Mouse (Mus musculus) CH12.LX (cell line): ENCODE results near the gene Ube4b. TPM values are rescaled to one million over a fixed set of nuclear protein-coding genes. Genes with fewer than 3 reads are reported as not detected.
A peak's percentile ranks its signal among the peaks of the same experiment; 100 is the strongest.

ENCODE experiments used
- DNase-seq: peaks from one replicate; pipeline ENCODE4 v3.0.0-alpha.2; 2013; ENCODE audit errors: extremely low read depth
- H3K27ac ChIP-seq: 2 replicates; pipeline ENCODE4 v1.5.1; 2012; ENCODE audit warnings: low read depth, mild to moderate bottlenecking, control low read depth, moderate library complexity; ENCODE audit not compliant: insufficient read depth
- H3K27me3 ChIP-seq: replicated peaks from 2 replicates; pipeline ENCODE3; 2012; ENCODE audit warnings: inconsistent platforms
- H3K36me3 ChIP-seq, 2 experiments: replicated peaks in 1 of 2; 2 replicates each; pipeline versions ENCODE3 to v1.6.1; 2012; ENCODE audit warnings: inconsistent platforms in 1 of 2, low read length in 1 of 2, mild to moderate bottlenecking in 1 of 2, mixed read lengths in 1 of 2, moderate library complexity in 1 of 2; ENCODE audit not compliant: control insufficient read depth in 1 of 2, insufficient read depth in 1 of 2
- H3K4me1 ChIP-seq, 2 experiments: 2 replicates each; pipeline ENCODE4 v1.6.1; 2012; ENCODE audit warnings: inconsistent platforms in 1 of 2, moderate library complexity in 1 of 2; ENCODE audit not compliant: insufficient read depth in 2 of 2, control insufficient read depth in 1 of 2
- H3K4me2 ChIP-seq: 2 replicates; pipeline ENCODE4 v1.6.1; 2012; ENCODE audit warnings: low read depth, mild to moderate bottlenecking, control low read depth; ENCODE audit not compliant: poor library complexity, insufficient read depth, severe bottlenecking
- H3K4me3 ChIP-seq, 3 experiments: fragments of 150-350 bp in 1 of 3; sonication (generic) in 1 of 3; replicated peaks in 1 of 3; 2 replicates each; pipeline versions ENCODE3 to v1.5.1; 2011 to 2012; ENCODE audit warnings: low read depth in 2 of 3, low read length in 2 of 3, mild to moderate bottlenecking in 2 of 3, moderate library complexity in 2 of 3, control low read depth in 1 of 3, improper control_type of control experiment in 1 of 3, inconsistent platforms in 1 of 3, mixed read lengths in 1 of 3; ENCODE audit not compliant: poor library complexity in 1 of 3
- H3K79me2 ChIP-seq: replicated peaks from 2 replicates; pipeline ENCODE4 v1.6.1; 2012; ENCODE audit warnings: mild to moderate bottlenecking, moderate library complexity; ENCODE audit not compliant: control insufficient read depth, poor library complexity, insufficient read depth, severe bottlenecking; ENCODE audit errors: extremely low read depth
- H3K9ac ChIP-seq: 2 replicates; pipeline ENCODE4 v1.6.1; 2012; ENCODE audit warnings: low read depth, mild to moderate bottlenecking, control low read depth, moderate library complexity; ENCODE audit not compliant: insufficient read depth
- H3K9me3 ChIP-seq: replicated peaks from 2 replicates; pipeline ENCODE3; 2012; ENCODE audit warnings: low read length, inconsistent platforms, mixed read lengths
- BHLHE40 ChIP-seq: IDR thresholded peaks from 2 replicates; pipeline ENCODE4 v1.6.1; 2011; ENCODE audit warnings: mild to moderate bottlenecking, low read depth, low read length, improper control_type of control experiment
- CHD1 ChIP-seq: IDR thresholded peaks from 2 replicates; pipeline ENCODE4 v1.6.1; 2012; ENCODE audit warnings: low read depth, low read length, improper control_type of control experiment, inconsistent platforms
- CTCF ChIP-seq, 2 experiments: IDR thresholded peaks in 1 of 2; conservative IDR thresholded peaks in 1 of 2; 2 replicates each; pipeline ENCODE4 v1.5.1; 2011 to 2012; ENCODE audit warnings: low read depth in 2 of 2, low read length in 2 of 2, improper control_type of control experiment in 1 of 2, inconsistent platforms in 1 of 2, mild to moderate bottlenecking in 1 of 2, moderate library complexity in 1 of 2
- EP300 ChIP-seq: IDR thresholded peaks from 2 replicates; pipeline ENCODE4 v1.6.1; 2011; ENCODE audit warnings: low read length, improper control_type of control experiment
- ETS1 ChIP-seq: conservative IDR thresholded peaks from 2 replicates; pipeline ENCODE4 v1.6.1; 2012; ENCODE audit warnings: low read depth, mild to moderate bottlenecking, inconsistent platforms, low read length, improper control_type of control experiment, moderate library complexity
- IRF4 ChIP-seq: IDR thresholded peaks from 2 replicates; pipeline ENCODE4 v1.6.1; 2014; ENCODE audit warnings: low read depth, mild to moderate bottlenecking, inconsistent platforms, low read length, improper control_type of control experiment
- JUN ChIP-seq: IDR thresholded peaks from 2 replicates; pipeline ENCODE4 v1.6.1; 2011; ENCODE audit warnings: low read depth, mild to moderate bottlenecking, low read length, improper control_type of control experiment, moderate library complexity; ENCODE audit not compliant: insufficient read depth
- JUND ChIP-seq: conservative IDR thresholded peaks from 2 replicates; pipeline ENCODE4 v1.6.1; 2011; ENCODE audit warnings: low read depth, low read length, improper control_type of control experiment
- MAX ChIP-seq: IDR thresholded peaks from 2 replicates; pipeline ENCODE4 v1.6.1; 2011; ENCODE audit warnings: low read length, improper control_type of control experiment
- MEF2A ChIP-seq: IDR thresholded peaks from 2 replicates; pipeline ENCODE4 v1.6.1; 2014; ENCODE audit warnings: low read depth, mild to moderate bottlenecking, inconsistent platforms, low read length, improper control_type of control experiment, borderline replicate concordance
- MXI1 ChIP-seq: IDR thresholded peaks from 2 replicates; pipeline ENCODE4 v1.6.1; 2011; ENCODE audit warnings: mild to moderate bottlenecking, low read depth, low read length, improper control_type of control experiment
- NELFE ChIP-seq: IDR thresholded peaks from 2 replicates; pipeline ENCODE4 v1.6.1; 2011; ENCODE audit warnings: low read depth, low read length, improper control_type of control experiment
- POLR2A ChIP-seq: IDR thresholded peaks from 2 replicates; pipeline ENCODE4 v1.6.1; 2011; ENCODE audit warnings: low read depth, mild to moderate bottlenecking, improper control_type of control experiment, low read length
- RAD21 ChIP-seq: IDR thresholded peaks from 2 replicates; pipeline ENCODE4 v1.6.1; 2011; ENCODE audit warnings: low read depth, mild to moderate bottlenecking, low read length, improper control_type of control experiment, moderate library complexity
- RCOR1 ChIP-seq: conservative IDR thresholded peaks from 2 replicates; pipeline ENCODE4 v1.6.1; 2012; ENCODE audit warnings: low read depth, mild to moderate bottlenecking, inconsistent platforms, low read length, improper control_type of control experiment
- SIN3A ChIP-seq: IDR thresholded peaks from 2 replicates; pipeline ENCODE4 v1.6.1; 2012; ENCODE audit warnings: low read length, improper control_type of control experiment, inconsistent platforms
- SMC3 ChIP-seq: IDR thresholded peaks from 2 replicates; pipeline ENCODE4 v1.6.1; 2011; ENCODE audit warnings: low read depth, low read length, improper control_type of control experiment
- TBP ChIP-seq: conservative IDR thresholded peaks from 2 replicates; pipeline ENCODE4 v1.6.1; 2011; ENCODE audit warnings: low read depth, low read length, improper control_type of control experiment
- TCF12 ChIP-seq: IDR thresholded peaks from 2 replicates; pipeline ENCODE4 v1.6.1; 2014; ENCODE audit warnings: low read depth, mild to moderate bottlenecking, inconsistent platforms, low read length, improper control_type of control experiment
- UBTF ChIP-seq: IDR thresholded peaks from 2 replicates; pipeline ENCODE4 v1.6.1; 2012; ENCODE audit warnings: low read depth, mild to moderate bottlenecking, inconsistent platforms, low read length, improper control_type of control experiment, moderate library complexity
- USF1 ChIP-seq: IDR thresholded peaks from 2 replicates; pipeline ENCODE4 v1.6.1; 2014; ENCODE audit warnings: low read depth, mild to moderate bottlenecking, inconsistent platforms, low read length, improper control_type of control experiment
- USF2 ChIP-seq: conservative IDR thresholded peaks from 2 replicates; pipeline ENCODE4 v1.6.1; 2011; ENCODE audit warnings: low read depth, low read length, improper control_type of control experiment
- ZKSCAN1 ChIP-seq: IDR thresholded peaks from 2 replicates; pipeline ENCODE4 v1.6.1; 2012; ENCODE audit warnings: low read depth, inconsistent platforms, low read length, improper control_type of control experiment, borderline replicate concordance
- ZMIZ1 ChIP-seq: IDR thresholded peaks from 2 replicates; pipeline ENCODE4 v1.6.1; 2012; ENCODE audit warnings: low read depth, mild to moderate bottlenecking, inconsistent platforms, low read length, improper control_type of control experiment
- dilution Hi-C: fragments of 300-500 bp; cut with MboI; formaldehyde crosslinking; loops from 2 replicates; pipeline ENCODE4 v1.14.3; 2020; ENCODE audit warnings: low sequenced_read_pairs; ENCODE audit not compliant: extremely low pct_unique_long_range_greater_than_20kb, extremely low pct_ligation_motif_present
- in situ Hi-C: fragments of 300-500 bp; cut with MboI; formaldehyde crosslinking; loops from 3 replicates; pipeline ENCODE4 v1.14.3; 2019; ENCODE audit warnings: low sequenced_read_pairs, low pct_ligation_motif_present, low pct_unique_long_range_greater_than_20kb, mixed read lengths
- polyA plus RNA-seq: library from polyadenylated mRNA; unstranded; fragments of >175 nt; gene quantifications from 2 replicates; pipeline ENCODE4 v1.2.1, GENCODE M21; 2012; ENCODE audit warnings: low read depth; ENCODE audit not compliant: insufficient read length
- total RNA-seq, 2 experiments: library from RNA; depleted of rRNA; stranded (reverse); fragments of 300-350 nt in 1 of 2; fragments of >200 nt in 1 of 2; gene quantifications; 2 replicates each; pipeline ENCODE4 v1.2.3; 2012 to 2014

The Ube4b gene
- total and polyA plus RNA-seq, 3 experiments: 13.1 to 60.0 (median 41.6) TPM

DNA sequence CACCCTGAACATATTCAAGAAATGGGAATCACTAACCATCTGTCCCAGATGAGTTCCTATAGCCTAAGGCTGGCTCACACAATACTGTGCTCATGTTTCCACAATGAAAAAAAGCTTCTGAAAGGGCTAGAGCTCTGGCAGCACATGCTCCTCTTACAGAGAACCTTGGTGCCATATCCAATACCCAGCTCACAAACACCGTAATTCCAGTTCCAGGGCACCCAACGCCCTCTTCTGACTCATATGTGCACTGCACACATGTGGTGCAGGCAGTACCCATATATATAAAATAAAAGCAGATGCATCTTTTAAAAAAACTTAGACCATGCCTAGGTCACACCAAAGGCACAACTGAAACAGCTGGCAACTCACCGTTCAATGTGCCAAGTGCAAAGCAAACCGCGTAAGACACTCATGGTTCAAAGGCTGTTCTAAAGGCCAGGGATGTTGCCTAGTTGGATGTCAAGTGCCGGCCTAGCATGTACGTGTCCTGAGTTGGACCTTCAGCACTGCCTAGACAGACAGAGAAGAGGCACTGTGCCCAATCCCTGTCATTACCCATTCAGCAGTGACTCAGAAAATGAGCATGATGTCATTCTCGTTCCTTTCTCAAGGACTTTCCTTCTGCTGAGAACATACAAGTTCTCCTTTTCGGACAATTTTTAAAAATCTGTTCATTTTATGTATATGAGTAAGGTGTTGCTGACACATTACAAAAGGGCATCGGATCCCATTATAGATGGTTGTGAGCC, 101.0 kb downstream of the Ube4b start:
- TF ChIP-seq CTCF (conservative IDR thresholded peaks at IDR 0.05 in 1 of 2, IDR thresholded peaks at IDR 0.05 in 1 of 2; ENCODE audit: low read depth in 2 of 2, low read length in 2 of 2) (peak in 1 of 2 experiments; percentile 31; a peak in 2 of 4 replicates), EP300 (peak; percentile 83), IRF4 (peak; percentile 92), MAX (no peak), ETS1 (peak; percentile 65; the same call in 1 of the 2 replicates), RCOR1 (no peak), CHD1 (no peak), SIN3A (peak; percentile 69; the same call in 1 of the 2 replicates), JUN (peak; percentile 95), RAD21 (no peak; the same call in none of the 2 replicates), TBP (no peak), MEF2A (peak; percentile 66), JUND (peak; percentile 92)
- Histone ChIP-seq H3K4me2 (0 out of 2 replicates have a peak overlapping the region, but pooled peaks have one; percentile 11), H3K36me3 (peaks cover 20 to 35% of the 10 kb centered on the region in 2 experiments), H3K4me3 (peak overlapping the region in 1 of 3 experiments; percentile 33), H3K4me1 (peaks cover 11 to 26% of the 10 kb centered on the region in 2 experiments), H3K27ac (peak overlapping the region; percentile 67), H3K79me2 (no peaks in the 10 kb centered on the region), H3K27me3 (no peaks in the 10 kb centered on the region), H3K9ac (no peak overlapping the region), H3K9me3 (no peaks in the 10 kb centered on the region)
- dilution Hi-C loops: no loop called here
- DNase-seq: peak; percentile 33
- in situ Hi-C loops: loop anchor here (10.0 kb wide), 1 partner anchor 181 kb away; no protein-coding TSS in a partner anchor

DNA sequence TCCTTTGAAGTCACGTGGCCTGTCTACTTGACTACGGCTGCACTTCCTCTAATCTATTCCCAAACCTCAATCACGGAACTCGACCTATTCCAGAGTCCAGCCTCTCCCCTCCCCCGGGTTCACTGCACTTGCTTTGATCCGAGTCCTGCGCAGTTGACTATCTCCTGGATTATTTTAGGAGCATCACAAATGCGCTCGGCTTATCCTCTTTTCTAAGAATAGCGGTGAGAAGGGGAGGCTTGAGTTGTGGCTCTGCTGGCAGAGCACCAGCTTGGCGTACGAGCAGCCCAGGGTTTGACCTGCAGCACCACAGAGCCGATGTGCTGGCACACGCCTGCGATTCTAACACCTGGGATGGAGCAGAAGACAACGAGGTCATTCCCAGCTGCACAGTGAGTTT, 102.8 kb downstream of the Ube4b start:
- no peak for DNase-seq
- dilution Hi-C loops: no loop called here

More for the DNA sequence above, 102.8 kb downstream of the Ube4b start:
- Histone ChIP-seq H3K79me2 (no peaks in the 10 kb centered on the region), H3K4me1 (peaks cover 11 to 26% of the 10 kb centered on the region in 2 experiments), H3K27me3 (no peaks in the 10 kb centered on the region), H3K27ac (no peak overlapping the region), H3K4me3 (no peak overlapping the region), H3K36me3 (peaks cover 6 to 18% of the 10 kb centered on the region in 2 experiments), H3K9ac (no peak overlapping the region), H3K4me2 (no peak overlapping the region), H3K9me3 (no peaks in the 10 kb centered on the region)
- TF ChIP-seq MXI1 (no peak), USF2 (no peak), SMC3 (no peak), USF1 (no peak), ZKSCAN1 (no peak), JUND (no peak), RAD21 (no peak), POLR2A (no peak), TCF12 (no peak), JUN (no peak), IRF4 (no peak), ZMIZ1 (no peak), UBTF (no peak), NELFE (no peak), ETS1 (no peak), BHLHE40 (no peak)
- in situ Hi-C loops: loop anchor here (10.0 kb wide), 1 partner anchor 179 kb away; no protein-coding TSS in a partner anchor
